Mouse (Mus musculus): ENCODE results near the gene Ltb4r2. TPM values are rescaled to one million over a fixed set of nuclear protein-coding genes. Genes with fewer than 3 reads are reported as not detected.
A peak's percentile ranks its signal among the peaks of the same experiment; 100 is the strongest.

Ltb4r2 gene
- total RNA-seq, 2 experiments from 2014 or later: 0.41 to 0.43 TPM

DNA sequence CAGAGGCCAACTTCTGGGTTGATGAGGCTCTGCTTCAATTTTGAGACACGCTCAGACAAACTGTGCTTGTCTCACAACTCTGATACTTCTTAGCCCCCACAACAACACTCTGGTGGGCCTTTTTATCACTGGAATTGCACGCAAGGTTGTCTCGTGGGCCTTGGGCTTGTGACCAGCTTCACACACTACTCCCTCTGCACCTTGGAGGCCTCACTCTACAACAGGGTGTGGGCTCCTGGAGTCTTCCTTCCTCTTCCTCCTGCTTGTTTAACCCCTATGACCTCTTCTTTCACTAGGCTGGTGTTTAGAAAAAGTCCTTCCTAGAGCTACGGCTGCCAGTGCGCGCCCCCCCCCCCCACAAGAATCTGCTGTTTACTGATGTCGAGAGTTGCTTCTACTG, 15.5 kb downstream of the Ltb4r2 start:
- intact Hi-C loops (cut with DNase I): no loop called here
- DNase-seq (ENCODE audit: extremely low spot score in 1 of 2, low spot score in 2 of 2): peak in 1 of 2 experiments; percentile 10

DNA sequence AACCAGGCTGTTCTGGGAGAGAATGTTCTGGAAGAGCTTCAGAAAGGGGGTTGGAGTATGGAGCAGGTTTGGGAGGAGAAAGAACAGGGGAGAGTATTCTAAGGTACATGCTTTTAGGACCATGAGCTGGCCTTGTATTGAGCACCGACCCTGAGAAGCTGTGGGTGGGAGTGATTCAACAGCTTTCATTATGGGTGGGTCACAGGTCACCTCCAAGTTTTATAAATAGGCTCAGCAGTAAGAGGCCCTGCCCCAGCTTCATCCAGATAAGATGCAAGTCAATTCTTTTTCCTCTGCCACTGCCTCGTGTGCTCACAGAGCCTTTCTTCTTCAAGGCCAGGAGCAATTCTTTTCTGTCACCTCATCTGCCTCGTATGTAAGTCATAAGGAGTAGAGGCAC, 15.9 kb downstream of the Ltb4r2 start:
- DNase-seq (ENCODE audit: extremely low spot score in 1 of 2, low spot score in 2 of 2): peak in 1 of 2 experiments; percentile 5
- intact Hi-C loops (cut with DNase I): no loop called here

DNA sequence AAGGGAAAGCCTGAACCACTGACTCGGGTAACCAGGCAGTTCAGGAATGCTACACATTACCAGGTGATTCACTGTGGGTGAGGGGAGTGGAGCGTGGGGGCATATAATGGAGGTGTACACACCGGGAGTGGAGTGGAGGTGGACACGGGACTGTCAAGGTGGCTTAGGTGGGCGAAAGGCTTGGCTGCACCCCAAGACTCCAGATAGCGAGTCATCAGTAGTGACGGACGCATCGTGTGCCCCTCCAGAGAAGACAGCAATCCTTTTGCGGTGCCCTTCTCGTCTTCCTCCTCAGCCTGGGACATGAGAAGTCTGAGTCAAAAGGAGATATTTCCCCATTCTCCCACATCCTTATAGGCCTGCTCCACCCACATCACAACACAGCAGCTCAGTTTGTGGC, 16.6 kb downstream of the Ltb4r2 start:
- DNase-seq (ENCODE audit: extremely low spot score in 1 of 2, low spot score in 2 of 2): peak in 1 of 2 experiments; percentile 20
- intact Hi-C loops (cut with DNase I): no loop called here

DNA sequence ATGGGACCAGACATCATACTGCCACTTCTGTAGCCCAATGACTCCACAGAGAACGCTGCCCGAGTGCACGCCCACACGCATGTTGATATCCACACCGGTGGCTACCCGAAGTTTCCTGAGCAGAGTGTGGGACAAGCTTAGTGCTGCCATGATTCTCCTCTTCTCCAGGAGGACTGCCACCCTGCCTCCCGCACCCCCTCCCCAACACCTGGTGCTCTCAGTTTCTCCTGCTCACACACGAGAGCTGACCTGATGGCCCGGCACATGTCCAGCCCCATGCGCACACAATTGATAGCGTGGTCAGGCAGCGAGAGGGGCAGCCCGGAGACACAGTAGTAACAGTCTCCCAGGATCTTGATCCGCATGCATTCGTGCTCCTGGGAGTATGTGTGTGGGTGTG, 17.5 kb downstream of the Ltb4r2 start:
- DNase-seq (ENCODE audit: extremely low spot score in 1 of 2, low spot score in 2 of 2): peak in 1 of 2 experiments; percentile 21
- intact Hi-C loops (cut with DNase I): no loop called here

DNA sequence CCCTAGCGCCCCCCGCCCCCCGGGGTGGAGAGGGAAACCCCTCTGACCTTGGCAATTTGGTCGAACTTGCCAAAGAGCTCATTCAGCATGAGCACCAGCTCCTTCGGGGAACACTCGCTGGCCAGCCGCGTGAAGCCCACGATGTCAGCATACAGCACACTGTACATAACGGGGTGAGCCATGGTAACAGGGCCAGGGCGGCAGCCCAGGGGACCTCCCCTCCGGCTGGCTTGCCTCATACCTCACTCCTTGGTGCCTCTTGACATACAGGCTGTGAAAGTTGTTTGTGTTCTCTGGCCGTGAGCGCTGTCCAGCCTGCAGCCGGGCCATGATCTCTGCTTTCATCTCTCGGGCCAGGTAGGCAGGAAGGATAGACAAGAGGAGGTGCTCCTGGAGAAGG, 18.4 kb downstream of the Ltb4r2 start:
- intact Hi-C loops (cut with DNase I): loop anchor here (5.0 kb wide), 1 partner anchor 138 kb away; no protein-coding TSS in a partner anchor
- DNase-seq (ENCODE audit: extremely low spot score in 1 of 2, low spot score in 2 of 2): peak in 1 of 2 experiments; percentile 18

DNA sequence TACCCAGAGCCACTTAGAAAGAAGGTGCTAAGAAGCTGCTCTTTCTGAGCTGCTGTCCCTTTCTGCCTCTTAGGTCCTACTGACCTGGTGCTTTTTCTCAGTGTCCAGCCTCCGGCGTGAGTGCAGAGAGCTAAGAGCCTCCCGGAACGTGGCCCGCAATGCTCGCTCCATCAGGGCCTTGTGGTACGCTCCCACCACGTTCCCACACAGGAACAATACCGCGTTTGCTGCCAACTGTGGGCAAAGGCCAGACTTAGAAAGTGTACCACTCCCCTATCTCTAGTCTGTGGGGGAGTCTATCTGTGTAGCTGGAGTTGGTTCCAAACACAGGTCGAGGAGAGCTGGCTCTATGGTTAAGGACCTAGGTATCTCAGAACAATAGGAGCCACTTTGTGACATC, 19.5 kb downstream of the Ltb4r2 start:
- intact Hi-C loops (cut with DNase I): loop anchor here (5.0 kb wide), 1 partner anchor 137 kb away; no protein-coding TSS in a partner anchor
- DNase-seq (ENCODE audit: extremely low spot score in 1 of 2, low spot score in 2 of 2): no peak

DNA sequence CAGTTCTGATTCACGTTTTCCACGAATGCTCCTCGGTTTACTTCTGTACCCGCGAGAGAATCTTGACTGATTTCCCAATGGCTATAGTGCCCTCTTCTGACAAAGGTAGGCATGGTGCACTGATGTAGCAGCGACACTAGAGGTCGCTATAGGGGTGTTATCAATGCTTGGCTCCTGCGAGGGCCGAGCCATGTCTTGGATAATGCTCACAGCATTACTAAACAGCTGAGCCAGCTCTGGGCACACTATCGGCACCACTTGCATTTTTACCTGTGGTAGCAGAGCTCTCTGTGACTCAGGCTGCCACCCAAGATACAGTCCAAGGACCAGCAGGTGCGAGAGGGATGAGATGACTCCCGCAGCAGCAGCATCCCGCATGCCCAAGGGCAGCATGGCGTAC, 20.1 kb downstream of the Ltb4r2 start:
- DNase-seq (ENCODE audit: extremely low spot score in 1 of 2, low spot score in 2 of 2): peak in 1 of 2 experiments; percentile 67
- intact Hi-C loops (cut with DNase I): loop anchor here (5.0 kb wide), 1 partner anchor 136 kb away; no protein-coding TSS in a partner anchor

DNA sequence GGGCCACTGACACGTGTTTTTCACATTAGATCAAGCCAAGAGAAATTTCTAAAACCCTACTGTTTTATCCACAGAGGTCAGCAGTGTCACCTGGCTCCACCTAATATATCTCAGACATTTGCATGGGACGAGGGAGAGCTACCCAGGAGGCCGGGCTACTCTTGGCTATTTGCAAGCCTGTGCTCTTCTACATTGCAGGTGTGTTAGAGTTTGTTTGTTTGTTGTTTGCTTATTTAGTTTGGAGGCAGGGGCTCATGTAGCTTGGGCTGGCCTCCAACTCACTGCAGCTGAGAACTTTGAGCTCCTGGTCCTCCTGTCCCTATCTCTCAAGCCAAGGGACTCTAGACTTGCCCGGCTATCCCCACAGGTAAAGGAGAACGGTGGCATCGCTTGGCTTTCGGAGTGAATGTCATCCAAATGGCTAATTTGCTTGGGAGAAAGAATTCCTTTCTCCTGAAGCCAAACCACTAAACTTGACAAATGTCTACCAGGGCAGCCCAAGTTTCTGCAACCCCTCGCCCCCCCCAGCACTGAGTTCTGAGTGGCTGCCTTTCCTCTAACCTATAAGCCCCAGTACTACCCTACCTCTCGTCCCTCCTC, 21.2 kb downstream of the Ltb4r2 start:
- DNase-seq (ENCODE audit: extremely low spot score in 1 of 2, low spot score in 2 of 2): no peak
- intact Hi-C loops (cut with DNase I): loop anchor here (5.0 kb wide), 1 partner anchor 135 kb away; no protein-coding TSS in a partner anchor

DNA sequence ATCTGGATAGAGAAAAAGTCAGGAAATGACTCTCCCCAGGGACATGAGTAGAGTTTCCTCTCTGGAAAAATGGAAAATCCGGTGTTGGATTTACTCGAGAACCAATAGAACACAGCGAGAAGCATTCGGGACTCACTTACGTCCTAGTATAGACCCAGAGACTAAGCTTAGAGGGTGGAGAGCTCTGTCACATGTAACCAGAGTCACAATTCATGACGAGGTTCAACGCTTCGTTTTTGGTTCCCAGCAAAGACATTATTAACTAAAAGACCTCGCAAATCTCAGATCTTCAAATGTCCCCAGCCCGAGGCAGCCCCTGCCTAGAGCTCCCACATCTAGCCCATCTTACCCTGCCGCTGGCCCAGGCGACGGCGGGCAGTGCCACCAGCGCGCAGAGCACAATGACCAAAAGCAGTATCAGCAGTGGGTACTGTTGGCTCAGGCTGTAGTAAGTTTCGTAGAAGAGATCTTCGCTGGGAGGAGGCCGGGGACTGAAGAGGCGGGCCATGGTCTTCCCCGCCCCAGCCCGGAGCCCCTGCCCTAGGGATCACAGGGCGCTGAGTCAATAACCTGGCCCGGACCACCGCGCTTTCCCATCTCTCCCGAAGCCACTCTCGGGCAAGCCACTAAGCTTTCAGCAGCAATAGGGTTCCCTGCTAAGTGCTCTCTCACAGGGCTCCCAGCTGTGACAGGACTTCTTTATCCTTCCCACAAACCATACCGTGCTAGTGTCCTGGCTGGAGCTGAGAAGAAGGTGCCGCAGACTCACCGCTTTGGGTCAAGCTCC, 22.1 kb downstream of the Ltb4r2 start:
- DNase-seq (ENCODE audit: extremely low spot score in 1 of 2, low spot score in 2 of 2): no peak
- intact Hi-C loops (cut with DNase I): loop anchor here (5.0 kb wide), 1 partner anchor 134 kb away; no protein-coding TSS in a partner anchor

DNA sequence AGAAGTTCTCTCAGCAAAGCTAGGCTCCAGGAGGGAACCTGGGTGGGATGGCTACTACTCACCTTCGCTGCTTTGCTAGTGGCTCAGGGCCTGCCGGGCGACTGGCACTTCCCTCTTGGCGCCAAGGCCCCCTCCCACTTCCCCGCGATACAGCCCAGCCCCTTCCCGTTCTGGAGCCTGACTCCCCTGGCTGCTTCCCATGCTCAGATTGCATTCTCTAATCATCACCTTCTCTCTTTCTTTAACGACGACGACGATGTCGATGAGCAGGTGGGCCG, 22.7 kb downstream of the Ltb4r2 start, which contains the start of gene Adcy4:
TSS of gene Adcy4 (minus strand) at position 138 of the 278 bp plus-strand sequence.
- DNase-seq (ENCODE audit: extremely low spot score in 1 of 2, low spot score in 2 of 2): no peak
- intact Hi-C loops (cut with DNase I): loop anchor here (5.0 kb wide), 1 partner anchor 133 kb away; no protein-coding TSS in a partner anchor

DNA sequence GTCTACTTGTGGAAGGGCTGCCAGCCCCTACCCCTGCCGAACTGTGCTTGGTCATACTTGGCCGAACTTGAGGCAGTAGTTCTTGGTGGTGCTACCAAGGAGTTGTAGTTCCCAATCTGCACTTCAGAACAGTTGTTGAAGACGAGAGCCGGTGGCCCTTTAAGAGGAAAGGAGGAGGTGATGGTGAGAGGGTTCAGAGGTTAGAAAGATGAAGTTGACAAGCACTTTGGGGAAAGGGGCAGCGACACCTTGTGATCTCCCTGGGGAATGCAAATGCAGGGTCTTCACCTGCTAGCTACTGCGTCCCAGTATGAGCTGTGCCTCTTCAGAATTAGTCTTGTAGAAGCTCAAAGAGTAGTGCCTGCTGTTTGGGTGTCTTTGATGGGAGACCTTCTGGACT, 24.0 kb downstream of the Ltb4r2 start:
- no peak for DNase-seq (ENCODE audit: extremely low spot score in 1 of 2, low spot score in 2 of 2)
- intact Hi-C loops (cut with DNase I): no loop called here

DNA sequence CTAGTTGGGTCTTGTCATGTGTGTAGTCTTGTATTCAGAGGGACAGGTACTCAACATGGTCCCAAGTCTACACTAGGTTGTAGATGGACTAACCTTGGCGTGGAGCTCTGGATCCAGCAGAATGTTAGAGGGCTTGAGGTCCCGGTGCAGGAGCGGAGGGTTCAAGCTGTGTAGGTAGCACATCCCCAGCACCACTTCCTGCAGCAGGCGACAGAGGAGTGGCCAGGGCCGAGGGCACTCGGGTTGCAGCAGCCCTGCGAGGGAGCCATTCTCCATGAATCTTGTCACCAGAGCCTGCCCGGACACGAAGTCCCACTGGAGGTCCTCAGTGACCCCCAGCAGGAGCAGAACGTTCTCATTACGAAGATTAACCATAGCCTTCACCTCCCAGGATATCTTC, 26.5 kb downstream of the Ltb4r2 start:
- intact Hi-C loops (cut with DNase I): no loop called here
- DNase-seq (ENCODE audit: extremely low spot score in 1 of 2, low spot score in 2 of 2): no peak

DNA sequence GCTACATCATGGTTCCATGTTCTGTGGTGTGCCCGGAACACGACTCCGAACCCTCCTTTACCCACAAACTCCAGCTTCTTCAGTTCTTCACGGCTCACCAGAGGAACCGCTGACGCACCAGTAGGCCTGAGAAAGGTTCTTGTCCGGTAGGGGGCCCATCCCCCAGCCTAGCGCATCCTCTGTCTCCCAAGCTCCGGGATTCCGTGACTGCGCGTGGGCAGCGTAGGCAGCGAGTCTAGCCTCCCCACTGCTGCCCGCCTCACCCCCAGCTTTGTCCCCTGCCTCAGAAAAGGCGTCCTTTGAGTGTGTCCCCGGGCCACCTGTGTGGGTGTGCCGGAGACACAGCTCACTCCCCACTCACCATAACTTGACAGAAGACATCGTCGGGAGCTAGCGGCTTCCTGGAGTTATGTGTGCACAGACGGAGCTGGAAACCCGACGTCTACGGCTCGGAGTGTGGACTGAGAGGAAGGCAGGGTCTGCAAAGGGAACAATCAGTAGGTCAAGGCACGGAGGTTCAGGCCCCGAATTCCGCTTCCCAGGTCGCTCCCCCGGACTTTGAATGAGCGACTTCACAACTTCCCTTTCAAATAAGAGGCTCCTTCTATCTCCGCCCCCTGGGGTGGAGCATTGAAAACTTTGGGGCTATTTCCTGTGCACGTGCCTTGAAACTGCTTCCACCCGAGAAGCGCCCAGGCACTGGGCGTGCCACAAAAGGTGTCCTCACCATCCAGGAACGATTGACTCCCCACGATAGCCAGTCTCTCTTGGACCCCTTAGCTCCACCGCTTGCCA, 27.2 kb downstream of the Ltb4r2 start, which contains the start of gene Ripk3:
TSS of gene Ripk3 (minus strand) at position 610 of the 795 bp plus-strand sequence.
- intact Hi-C loops (cut with DNase I): no loop called here

DNA sequence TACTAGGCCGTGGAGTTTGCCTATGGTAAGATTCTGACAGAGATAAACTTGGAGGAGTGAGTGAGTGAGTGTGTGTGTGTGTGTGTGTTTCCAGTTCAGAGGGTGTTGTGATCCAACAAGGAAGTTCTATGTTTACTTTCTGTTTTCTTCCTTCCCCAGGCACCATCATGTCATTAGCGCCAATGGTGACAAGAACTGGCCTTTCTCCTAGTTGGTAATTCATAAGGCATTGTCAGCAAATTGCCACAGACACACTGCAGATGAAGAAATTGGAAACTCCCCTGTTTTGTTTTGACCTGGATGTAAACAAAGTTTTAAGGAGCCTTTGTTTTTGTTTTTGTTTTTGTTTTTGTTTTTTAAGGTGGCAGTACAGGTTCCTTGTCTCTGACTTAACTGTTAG, 32.2 kb downstream of the Ltb4r2 start:
- intact Hi-C loops (cut with DNase I): no loop called here
- DNase-seq (ENCODE audit: extremely low spot score in 1 of 2, low spot score in 2 of 2): no peak

More for the DNA sequence above, 27.2 kb downstream of the Ltb4r2 start, which contains the start of gene Ripk3:
- no peak for DNase-seq (ENCODE audit: extremely low spot score in 1 of 2, low spot score in 2 of 2)

DNA sequence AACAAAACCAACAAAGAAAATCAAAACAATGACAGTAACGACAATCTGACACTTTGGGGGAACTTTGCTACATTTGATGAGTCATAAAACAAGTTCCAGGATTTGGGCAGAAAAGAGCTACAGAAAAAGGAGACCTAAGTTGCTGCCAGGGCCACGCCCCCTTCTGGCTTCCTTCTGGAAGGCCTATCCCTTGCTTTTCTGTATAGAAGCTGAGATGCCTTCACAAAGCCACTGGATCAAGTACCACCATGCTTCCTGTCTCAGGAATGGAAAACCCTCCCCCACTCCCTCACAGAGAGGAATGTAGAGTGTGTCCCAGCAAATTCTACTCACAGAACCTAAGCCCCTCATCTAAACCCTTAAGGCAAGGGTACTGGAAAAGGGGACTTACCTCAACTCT, 32.7 kb downstream of the Ltb4r2 start:
- DNase-seq (ENCODE audit: extremely low spot score in 1 of 2, low spot score in 2 of 2): no peak
- intact Hi-C loops (cut with DNase I): no loop called here

DNA sequence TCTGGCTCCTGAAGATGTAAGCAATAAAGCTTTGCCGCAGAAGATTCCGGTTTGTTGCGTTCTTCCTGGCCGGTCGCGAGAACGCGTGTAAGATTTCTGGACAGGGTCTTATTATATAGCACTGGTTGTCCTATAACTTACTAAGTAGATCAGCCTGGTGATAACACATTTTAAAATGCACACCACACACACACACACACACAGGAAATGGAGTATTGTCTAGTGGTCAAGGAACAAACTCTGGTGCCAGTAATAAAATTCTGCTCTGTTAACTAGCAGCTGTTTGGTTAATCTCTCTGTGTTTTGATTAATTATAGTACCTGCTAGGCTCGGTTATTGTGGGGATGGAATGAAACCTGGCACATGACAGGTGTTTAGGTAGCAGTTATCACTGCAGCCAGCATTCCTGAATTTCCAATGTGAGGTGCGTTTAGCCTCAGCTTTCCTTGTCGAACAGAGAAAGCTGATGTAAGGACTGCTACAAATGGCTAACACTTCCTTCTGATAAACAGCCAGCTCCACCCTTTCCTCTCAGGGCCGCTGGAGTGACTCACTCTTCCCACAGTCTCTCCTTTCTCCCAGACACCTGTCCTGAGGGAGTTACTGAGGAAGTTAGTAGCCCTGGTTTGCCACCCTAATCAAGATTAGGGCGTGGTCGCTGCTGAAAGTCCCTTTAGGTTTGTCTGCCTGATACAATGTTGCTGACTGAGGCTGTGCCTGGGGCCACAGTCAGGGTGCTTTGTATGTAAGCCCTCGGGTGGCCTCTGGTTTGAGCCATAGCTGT, 34.3 kb downstream of the Ltb4r2 start:
- intact Hi-C loops (cut with DNase I): no loop called here
- no peak for DNase-seq (ENCODE audit: extremely low spot score in 1 of 2, low spot score in 2 of 2)

Data from left cerebral cortex, postnatal 10 days (tissue).